Mouse (Mus musculus) induced T-regulatory cell, adult 2 months (primary cell): ENCODE results near the gene Pdlim7.

ENCODE experiments used
- DNase-seq: peaks from one replicate; pipeline ENCODE4 v3.0.0-alpha.2; 2012; ENCODE audit warnings: low read depth

The Pdlim7 gene

GRCm38 (mm10) chr13:55464027-55464884, 49.2 kb downstream of the Pdlim7 start, which contains the start of gene Prr7:
Prr7 (plus strand) TSS chr13:55464267.
- DNase-seq, result peak; percentile 84

GRCm38 (mm10) chr13:55463399-55464026, 50.0 kb downstream of the Pdlim7 start:
- DNase-seq, result no peak

DNA sequence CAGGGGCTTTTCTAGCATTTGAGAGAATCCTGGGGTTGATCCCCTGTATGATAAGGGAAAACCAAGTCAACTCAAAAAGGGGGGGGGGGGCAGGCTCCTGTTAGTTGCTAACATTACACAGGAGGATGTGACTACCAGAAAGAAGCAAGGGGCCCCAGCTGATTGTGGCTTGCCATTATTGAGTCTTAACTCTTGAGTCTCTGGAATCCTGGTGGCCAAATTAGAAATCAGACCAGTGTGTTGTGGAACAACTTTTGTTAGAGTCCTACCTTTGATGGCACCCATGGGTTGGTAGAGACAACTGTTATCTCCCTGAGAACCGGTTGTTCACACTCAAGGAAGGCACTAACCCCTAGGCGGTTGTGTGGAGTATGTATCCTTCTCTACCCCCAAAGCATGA, 50.5 kb downstream of the Pdlim7 start:
- DNase-seq, result peak; percentile 59

DNA sequence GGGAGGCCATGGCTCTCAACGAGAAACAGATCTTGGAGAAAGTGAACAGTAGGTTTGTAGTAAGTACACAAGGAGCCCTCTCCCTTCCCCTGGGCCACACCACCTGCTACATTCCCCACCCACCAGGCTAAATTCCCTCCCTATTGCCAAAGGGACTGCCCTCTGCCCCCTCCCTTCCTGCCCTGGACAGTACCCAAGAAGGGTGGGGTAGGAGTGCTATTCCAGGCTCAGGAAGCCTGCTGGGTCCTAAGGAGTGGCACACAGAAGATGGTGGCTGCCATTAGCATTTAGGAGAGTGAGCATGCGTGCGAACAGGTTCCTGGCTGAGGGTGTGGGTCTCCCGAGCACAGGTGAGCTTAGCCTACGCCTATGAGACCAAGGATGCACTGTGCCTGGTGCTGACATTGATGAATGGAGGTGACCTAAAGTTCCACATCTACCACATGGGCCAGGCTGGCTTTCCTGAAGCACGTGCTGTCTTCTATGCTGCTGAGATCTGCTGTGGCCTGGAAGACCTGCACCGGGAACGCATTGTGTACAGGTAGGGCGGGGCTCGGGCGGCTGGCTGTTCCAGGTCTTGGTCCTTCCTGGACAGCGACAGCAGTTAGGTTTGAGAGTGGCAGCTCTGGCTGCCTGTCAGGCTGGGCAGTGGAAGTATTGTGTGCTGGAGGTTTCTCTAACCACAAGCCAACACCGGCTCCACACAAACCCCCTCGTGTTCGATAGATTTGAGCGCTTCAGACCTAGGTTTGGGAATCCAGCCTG, 61.5 kb downstream of the Pdlim7 start:
- no peak for DNase-seq

DNA sequence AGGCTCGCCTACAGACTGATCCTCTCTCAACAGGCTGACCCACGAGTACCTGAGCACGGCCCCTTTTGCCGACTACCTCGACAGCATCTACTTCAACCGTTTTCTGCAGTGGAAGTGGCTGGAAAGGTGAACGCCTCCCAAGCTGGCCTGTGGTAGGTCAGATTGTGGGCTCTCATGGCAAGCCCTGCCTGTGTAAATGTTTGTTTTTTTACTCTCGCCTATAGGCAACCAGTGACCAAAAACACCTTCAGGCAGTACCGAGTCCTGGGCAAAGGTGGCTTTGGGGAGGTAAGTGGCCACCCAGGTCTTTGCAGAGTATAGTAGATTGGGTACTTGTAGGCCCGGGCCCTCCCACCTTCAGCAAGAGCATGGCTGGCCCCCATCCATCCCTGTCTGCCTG, 62.2 kb downstream of the Pdlim7 start:
- no peak for DNase-seq

DNA sequence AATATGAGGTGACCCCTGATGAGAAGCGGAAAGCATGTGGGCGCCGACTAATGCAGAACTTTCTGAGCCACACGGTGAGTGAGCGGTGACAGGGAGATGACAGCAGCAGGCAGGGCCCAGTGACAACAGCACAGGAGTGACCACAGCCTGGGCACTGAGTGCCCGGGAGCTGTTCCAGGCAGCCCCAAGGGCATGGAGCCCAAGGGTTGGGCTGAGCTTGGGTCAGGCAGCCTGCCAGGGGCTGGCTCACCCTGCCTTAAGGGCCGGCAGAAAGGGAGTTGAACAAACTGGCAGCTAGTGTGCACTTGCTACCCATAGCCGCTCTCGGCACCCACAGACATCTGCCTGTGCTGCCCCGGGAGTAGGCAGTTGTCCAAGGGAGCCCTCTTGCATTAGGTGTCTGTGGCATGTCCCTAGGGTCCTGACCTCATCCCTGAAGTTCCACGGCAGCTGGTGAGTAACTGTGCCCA, 62.9 kb downstream of the Pdlim7 start:
- DNase-seq, result no peak

DNA sequence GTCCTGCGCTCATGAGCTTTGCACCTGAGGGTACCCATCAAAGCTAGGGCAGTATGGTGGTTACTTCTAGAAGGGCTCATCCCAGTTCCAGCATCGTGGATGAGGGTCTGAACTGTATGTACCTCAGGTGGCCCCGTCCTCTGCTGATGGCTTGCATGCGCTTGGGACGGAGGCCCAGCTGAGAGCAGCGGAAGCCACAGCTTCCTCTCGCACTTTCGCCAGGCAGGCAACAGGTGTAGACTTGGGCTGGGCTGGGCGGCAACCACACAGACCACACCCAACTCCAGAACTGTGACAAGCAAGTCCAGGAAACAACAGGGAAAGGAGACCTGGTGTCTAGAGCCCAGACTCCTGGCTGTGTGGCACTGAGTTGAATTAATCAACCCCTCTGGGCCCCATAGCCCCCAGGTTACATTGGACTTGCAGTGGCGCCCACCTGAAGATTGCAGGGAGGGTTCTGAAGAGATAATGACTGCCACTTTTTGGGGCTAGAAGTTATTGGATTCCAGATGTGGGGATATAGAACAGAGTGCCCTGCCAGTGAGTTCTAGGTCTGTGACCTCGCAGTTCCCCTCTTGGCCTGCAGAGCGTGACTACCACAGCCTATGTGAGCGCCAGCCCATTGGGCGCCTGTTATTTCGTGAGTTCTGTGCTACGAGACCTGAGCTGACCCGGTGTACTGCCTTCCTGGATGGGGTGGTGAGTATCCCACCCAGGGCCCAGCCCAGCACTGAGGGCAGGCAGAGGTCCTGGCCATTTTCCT, 63.6 kb downstream of the Pdlim7 start:
- DNase-seq, result peak; percentile 80

DNA sequence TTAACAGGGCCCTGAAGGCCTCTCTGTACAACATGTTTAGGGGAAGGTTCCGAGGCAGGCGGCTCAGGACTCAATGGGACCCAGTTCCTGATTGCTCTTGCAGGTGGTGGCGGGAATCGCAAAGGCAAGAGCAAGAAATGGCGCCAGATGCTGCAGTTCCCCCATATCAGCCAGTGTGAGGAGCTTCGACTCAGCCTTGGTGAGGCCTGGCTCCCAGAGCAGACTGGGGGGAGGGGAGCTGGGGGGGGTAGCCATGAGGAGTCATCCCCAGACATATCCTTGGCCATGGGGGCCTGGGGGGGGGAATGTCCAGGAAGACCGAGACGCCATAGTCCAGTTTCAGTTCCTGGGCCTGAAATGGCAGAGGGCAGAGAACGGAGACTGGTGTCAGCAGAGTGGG, 64.3 kb downstream of the Pdlim7 start:
- peak; percentile 50 for DNase-seq

GRCm38 (mm10) chr13:55448131-55448530, 65.3 kb downstream of the Pdlim7 start:
- peak; percentile 61 for DNase-seq

DNA sequence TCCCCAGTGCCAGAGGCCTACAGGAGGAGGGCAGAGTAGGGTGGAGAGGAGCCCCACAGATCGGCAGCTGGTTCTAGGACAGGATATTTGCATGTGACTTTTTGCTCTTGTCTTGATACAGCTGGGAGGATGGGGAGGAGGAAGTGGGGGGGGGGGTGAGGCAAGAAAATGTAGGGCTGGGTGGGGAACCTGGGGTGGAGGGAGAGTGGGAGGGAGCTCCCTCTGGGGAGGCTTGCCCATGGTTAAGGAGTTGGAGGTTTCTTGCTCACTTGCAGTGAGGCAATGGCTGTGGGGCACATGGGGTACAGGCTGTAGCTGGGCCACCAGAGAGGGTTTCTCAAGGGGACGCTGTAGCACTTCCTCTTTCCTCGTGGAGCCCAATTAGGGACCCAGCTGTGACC, 65.9 kb downstream of the Pdlim7 start:
- peak; percentile 75 for DNase-seq

DNA sequence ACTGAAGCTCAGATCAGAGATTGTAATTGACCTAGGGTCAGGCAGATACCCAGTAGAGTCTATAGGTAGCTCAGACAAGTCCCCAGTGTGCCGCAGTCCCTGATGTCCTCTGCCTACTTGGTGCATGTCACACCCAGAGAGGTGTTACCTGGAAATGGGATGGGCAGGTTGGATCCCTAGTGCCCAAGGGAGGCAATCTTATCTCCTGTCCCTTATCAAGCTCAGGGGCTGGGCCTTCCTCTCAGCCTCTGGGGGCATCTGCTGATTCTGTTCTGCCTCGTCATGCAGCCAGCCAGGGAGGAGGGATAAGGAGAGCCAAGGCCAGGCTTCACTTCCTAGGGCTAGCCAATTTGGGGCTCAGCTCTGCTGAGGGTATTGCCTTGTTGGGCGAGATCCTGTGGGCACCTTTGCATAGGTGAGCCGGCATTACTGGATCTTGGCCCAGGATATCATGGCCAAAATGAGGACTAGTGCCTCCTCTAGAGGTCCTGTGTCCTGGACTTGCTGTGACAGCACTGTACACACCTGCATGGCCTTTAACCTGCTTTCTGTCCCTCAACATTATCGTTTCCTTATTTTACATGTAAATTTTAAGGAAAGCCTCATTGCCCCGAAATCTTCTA, 66.9 kb downstream of the Pdlim7 start:
- peak; percentile 56 for DNase-seq
